17 mouse cellular contexts compared by ENCODE assay signal in genomic region chr6:94171250-94171649, GRCm38 (mm10).
DNase-seq lines count a peak whose midpoint lies in the region; ATAC-seq lines count a peak whose summit lies in the region.
"Had no signal": no experiment of that assay in that cellular context is flagged by ENCODE, and none has a peak within 500 bp of the region (broad histone marks: within the 10 kb centered on the region; RNA-seq: fewer than 3 reads in every experiment).

No protein-coding gene starts in this region.

- H3K9me3 ChIP-seq in heart, embryonic 12.5 days (replicated peaks) = no peaks in the 10 kb centered on the region
- no peaks in the 10 kb centered on the region for H3K9me3 ChIP-seq in stomach, embryonic 16.5 days (replicated peaks; ENCODE audit: control insufficient read depth, low read length)
- H3K9me3 ChIP-seq: midbrain, embryonic 12.5 days; neural tube, embryonic 13.5 days had no signal

- 38% methylated on average over 8 of the region's 8 CpGs for WGBS in heart, embryonic 12.5 days
- WGBS in stomach, embryonic 16.5 days = 46% methylated on average over 8 of the region's 8 CpGs

- no peaks in the 10 kb centered on the region for H3K36me3 ChIP-seq in heart, embryonic 12.5 days
- H3K36me3 ChIP-seq in stomach, embryonic 16.5 days (ENCODE audit: control insufficient read depth, insufficient read depth, low read length) = no peaks in the 10 kb centered on the region
- H3K36me3 ChIP-seq: midbrain, embryonic 12.5 days; neural tube, embryonic 13.5 days had no signal

- H3K27ac ChIP-seq in heart, embryonic 12.5 days (ENCODE audit: poor library complexity, severe bottlenecking) = peak overlapping the region; percentile 40
- H3K27ac ChIP-seq in stomach, embryonic 16.5 days (ENCODE audit: low read length) = 0 out of 2 replicates have a peak overlapping the region, but pooled peaks have one; percentile 19
- H3K27ac ChIP-seq: midbrain, embryonic 12.5 days; neural tube, embryonic 13.5 days had no signal

- H3K4me3 ChIP-seq in heart, embryonic 12.5 days = no peak overlapping the region
- H3K4me3 ChIP-seq in stomach, embryonic 16.5 days (replicated peaks; ENCODE audit: low read length) = no peak overlapping the region
- H3K4me3 ChIP-seq: midbrain, embryonic 12.5 days; neural tube, embryonic 13.5 days had no signal

- DNase-seq in heart, adult 8-10 months (ENCODE audit: low spot score) = peak; percentile 52
- DNase-seq in heart, postnatal 36 days = no peak
- peak; percentile 44 for DNase-seq in kidney, postnatal 14 days
- DNase-seq in kidney, adult 11 months = no peak
- no peak for DNase-seq in left cerebral cortex, adult 9 months (ENCODE audit: low spot score in 2 of 2)
- DNase-seq: adrenal gland, adult 8-10 months; cerebellum, adult 11-12 months; cerebellum, postnatal 25 days; gastrocnemius, postnatal 10 days; lung, adult 18-20 months; thymus, postnatal 14 days had no signal

- no peaks in the 10 kb centered on the region for H3K27me3 ChIP-seq in heart, embryonic 12.5 days (replicated peaks)
- H3K27me3 ChIP-seq in stomach, embryonic 16.5 days (ENCODE audit: control insufficient read depth, insufficient read depth, low read length) = no peaks in the 10 kb centered on the region
- H3K27me3 ChIP-seq: midbrain, embryonic 12.5 days; neural tube, embryonic 13.5 days had no signal

- intact Hi-C loops in heart, postnatal 36 days (cut with DNase I) = no loop called here

- no peak overlapping the region for H3K4me2 ChIP-seq in heart, embryonic 12.5 days
- H3K4me2 ChIP-seq in stomach, embryonic 16.5 days (ENCODE audit: low read depth, low read length) = no peak overlapping the region
- H3K4me2 ChIP-seq: midbrain, embryonic 12.5 days; neural tube, embryonic 13.5 days had no signal

- ATAC-seq in heart, embryonic 12.5 days (ENCODE audit: insufficient number of reproducible peaks, low FRiP score) = no peak
- no peak for ATAC-seq in stomach, embryonic 16.5 days (ENCODE audit: insufficient read depth, low FRiP score)
- no peak for ATAC-seq in frontal cortex, adult (ENCODE audit: low TSS enrichment)
- ATAC-seq: forebrain, embryonic 16.5 days had no signal

- no peak overlapping the region for H3K9ac ChIP-seq in heart, embryonic 12.5 days
- H3K9ac ChIP-seq in stomach, embryonic 16.5 days (ENCODE audit: low read length) = no peak overlapping the region
- H3K9ac ChIP-seq: midbrain, embryonic 12.5 days; neural tube, embryonic 13.5 days had no signal

- H3K4me1 ChIP-seq in heart, embryonic 12.5 days (replicated peaks) = peaks cover 33% of the 10 kb centered on the region
- peaks cover 5% of the 10 kb centered on the region; the same call in 1 of the 2 replicates for H3K4me1 ChIP-seq in stomach, embryonic 16.5 days (ENCODE audit: control insufficient read depth, insufficient read depth, low read length)
- H3K4me1 ChIP-seq: midbrain, embryonic 12.5 days; neural tube, embryonic 13.5 days had no signal

Comparison
In these comparisons a context has a peak if more than half of its experiments do, and no peak if none do; other contexts are left out.
1. DNase-seq: peak in heart, adult 8-10 months (single experiment) and kidney, postnatal 14 days (single experiment); none in heart, postnatal 36 days (0 of 2), kidney, adult 11 months (single experiment) and left cerebral cortex, adult 9 months (0 of 2).